Comparison of ENCODE assay signal across 12 mouse cellular contexts in the genomic region with DNA sequence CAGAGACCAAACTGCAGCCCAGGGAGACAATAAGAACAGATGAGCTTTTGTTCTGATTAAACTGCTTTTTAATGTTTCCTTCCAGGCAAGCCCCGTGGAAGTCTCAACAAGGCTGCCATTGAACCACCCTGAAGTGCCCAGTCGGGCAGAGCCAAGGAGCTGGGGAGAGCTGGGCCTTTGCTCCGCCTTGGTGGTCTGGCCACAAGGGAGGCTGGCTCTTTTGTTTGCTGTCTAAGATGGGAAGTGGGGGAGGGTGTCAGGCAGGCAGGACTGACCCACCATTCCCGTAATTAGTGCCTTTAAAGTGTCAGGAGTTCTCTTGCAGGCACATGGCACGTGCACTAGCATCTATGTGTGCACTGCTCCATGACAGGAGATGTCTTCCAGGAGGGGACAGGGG. TPM values are rescaled to one million over a fixed set of nuclear protein-coding genes. Genes with fewer than 3 reads are reported as not detected.
A peak's percentile ranks its signal among the peaks of the same experiment; 100 is the strongest.
DNase-seq lines count a peak whose midpoint lies in the region; ATAC-seq and TF ChIP-seq lines count a peak whose summit lies in the region.
"Had no signal": no experiment of that assay in that cellular context is flagged by ENCODE, and none has a peak within 500 bp of the region (broad histone marks: within the 10 kb centered on the region; RNA-seq: fewer than 3 reads in every experiment).

No protein-coding gene starts in this region.

- no peaks in the 10 kb centered on the region for H3K36me3 ChIP-seq in forebrain, embryonic 10.5 days (replicated peaks)
- no peaks in the 10 kb centered on the region for H3K36me3 ChIP-seq in forebrain, embryonic 13.5 days (ENCODE audit: poor library complexity, severe bottlenecking)
- no peaks in the 10 kb centered on the region for H3K36me3 ChIP-seq in lung, embryonic 14.5 days (ENCODE audit: insufficient read depth)
- no peaks in the 10 kb centered on the region for H3K36me3 ChIP-seq in hindbrain, embryonic 16.5 days (ENCODE audit: control insufficient read depth, insufficient read depth, low read length)
- no peaks in the 10 kb centered on the region for H3K36me3 ChIP-seq in neural tube, embryonic 13.5 days
- H3K36me3 ChIP-seq: G1E had no signal

- intact Hi-C loops in gastrocnemius, postnatal 36 days (cut with DNase I) = no loop called here

- 8% methylated on average over 5 of the region's 5 CpGs for WGBS in forebrain, embryonic 10.5 days
- WGBS in forebrain, embryonic 13.5 days = 4% methylated on average over 5 of the region's 5 CpGs
- 11% methylated on average over 5 of the region's 5 CpGs for WGBS in lung, embryonic 14.5 days
- 8% methylated on average over 5 of the region's 5 CpGs for WGBS in hindbrain, embryonic 16.5 days
- 7% methylated on average over 5 of the region's 5 CpGs for WGBS in neural tube, embryonic 13.5 days

- no peak overlapping the region for H3K4me2 ChIP-seq in forebrain, embryonic 13.5 days
- H3K4me2 ChIP-seq in lung, embryonic 14.5 days = no peak overlapping the region
- H3K4me2 ChIP-seq in hindbrain, embryonic 16.5 days (ENCODE audit: low read length) = no peak overlapping the region
- H3K4me2 ChIP-seq in neural tube, embryonic 13.5 days = no peak overlapping the region

- H3K9me3 ChIP-seq in forebrain, embryonic 10.5 days = peaks cover 27% of the 10 kb centered on the region
- peaks cover 19% of the 10 kb centered on the region for H3K9me3 ChIP-seq in forebrain, embryonic 13.5 days (replicated peaks)
- 0 out of 2 replicates have a peak, but pooled peaks cover 3% of the 10 kb centered on the region for H3K9me3 ChIP-seq in lung, embryonic 14.5 days (ENCODE audit: low read depth, low read length)
- H3K9me3 ChIP-seq in hindbrain, embryonic 16.5 days (ENCODE audit: control insufficient read depth, low read length) = 0 out of 2 replicates have a peak, but pooled peaks cover 5% of the 10 kb centered on the region
- H3K9me3 ChIP-seq in neural tube, embryonic 13.5 days = peaks cover 8% of the 10 kb centered on the region

- H3K9ac ChIP-seq in forebrain, embryonic 13.5 days = no peak overlapping the region
- no peak overlapping the region for H3K9ac ChIP-seq in lung, embryonic 14.5 days
- no peak overlapping the region for H3K9ac ChIP-seq in hindbrain, embryonic 16.5 days (ENCODE audit: low read depth, low read length)
- H3K9ac ChIP-seq in neural tube, embryonic 13.5 days = peak overlapping the region; percentile 38; the same call in 1 of the 2 replicates

- peak overlapping the region; percentile 81 for H3K27ac ChIP-seq in forebrain, embryonic 10.5 days
- H3K27ac ChIP-seq in forebrain, embryonic 13.5 days = no peak overlapping the region
- H3K27ac ChIP-seq in lung, embryonic 14.5 days (ENCODE audit: low read depth) = 0 out of 2 replicates have a peak overlapping the region, but pooled peaks have one; percentile 26
- no peak overlapping the region for H3K27ac ChIP-seq in hindbrain, embryonic 16.5 days (ENCODE audit: low read depth, low read length)
- H3K27ac ChIP-seq in neural tube, embryonic 13.5 days (replicated peaks) = no peak overlapping the region

- DNase-seq in forebrain, embryonic 10.5 days (ENCODE audit: extremely low spot score, low spot score) = no peak
- DNase-seq in lung, embryonic 14.5 days = peak; percentile 43
- no peak for DNase-seq in lung, postnatal 36 days
- DNase-seq in gastrocnemius, postnatal 36 days = no peak
- DNase-seq: liver; thymus, postnatal 36 days had no signal

- H3K27me3 ChIP-seq in forebrain, embryonic 10.5 days (ENCODE audit: poor library complexity, severe bottlenecking) = peaks cover 10% of the 10 kb centered on the region; the same call in 1 of the 2 replicates
- no peaks in the 10 kb centered on the region for H3K27me3 ChIP-seq in forebrain, embryonic 13.5 days
- H3K27me3 ChIP-seq in lung, embryonic 14.5 days (ENCODE audit: insufficient read depth, low read length) = no peaks in the 10 kb centered on the region
- H3K27me3 ChIP-seq in hindbrain, embryonic 16.5 days (replicated peaks; ENCODE audit: control insufficient read depth, insufficient read depth, low read length) = no peaks in the 10 kb centered on the region
- no peaks in the 10 kb centered on the region for H3K27me3 ChIP-seq in neural tube, embryonic 13.5 days

- TF ChIP-seq CTCF in lung, embryonic 14.5 days (IDR thresholded peaks at IDR 0.05; ENCODE audit: low read depth) = no peak

- ATAC-seq in forebrain, embryonic 13.5 days = no peak
- ATAC-seq in lung, embryonic 14.5 days (ENCODE audit: insufficient read depth) = 0 out of 2 replicates have a peak, but pooled peaks have one; percentile 49
- peak; percentile 74 for ATAC-seq in hindbrain, embryonic 16.5 days
- peak; percentile 52; the same call in 1 of the 2 replicates for ATAC-seq in neural tube, embryonic 13.5 days (ENCODE audit: low read depth)
- no peak for ATAC-seq in frontal cortex, adult (ENCODE audit: low TSS enrichment)

- H3K4me1 ChIP-seq in forebrain, embryonic 10.5 days = peaks cover 28% of the 10 kb centered on the region
- peaks cover 8% of the 10 kb centered on the region; the same call in 1 of the 2 replicates for H3K4me1 ChIP-seq in forebrain, embryonic 13.5 days
- H3K4me1 ChIP-seq in lung, embryonic 14.5 days (ENCODE audit: insufficient read depth) = no peaks in the 10 kb centered on the region
- no peaks in the 10 kb centered on the region for H3K4me1 ChIP-seq in hindbrain, embryonic 16.5 days (ENCODE audit: control insufficient read depth, insufficient read depth, low read depth, low read length)
- peaks cover 13% of the 10 kb centered on the region for H3K4me1 ChIP-seq in neural tube, embryonic 13.5 days (replicated peaks)

- H3K4me3 ChIP-seq in forebrain, embryonic 10.5 days = no peak overlapping the region
- H3K4me3 ChIP-seq in forebrain, embryonic 13.5 days = no peak overlapping the region
- no peak overlapping the region for H3K4me3 ChIP-seq in lung, embryonic 14.5 days (ENCODE audit: low read depth, low read length)
- no peak overlapping the region for H3K4me3 ChIP-seq in hindbrain, embryonic 16.5 days (ENCODE audit: low read length)
- H3K4me3 ChIP-seq in neural tube, embryonic 13.5 days = no peak overlapping the region

RNA-seq across cellular contexts. Expression of gene Bmp7, which starts 18.5 kb away (rescaled TPM):
- polyA plus RNA-seq in forebrain, embryonic 10.5 days (2016; fragmentation: Nextera tagmentation; extraction: Ambion mirVana) = 21.2 and 21.4 TPM in 2 replicates
- polyA plus RNA-seq in forebrain, embryonic 13.5 days (2015; fragmentation: Nextera tagmentation; extraction: Ambion mirVana) = 6.9 and 7.2 TPM in 2 replicates
- 9.6 and 10.7 TPM in 2 replicates for polyA plus RNA-seq in lung, embryonic 14.5 days (2014; fragmentation: Nextera tagmentation; extraction: Ambion mirVana)
- 13.7 and 20.0 TPM in 2 replicates for polyA plus RNA-seq in hindbrain, embryonic 16.5 days (2015; fragmentation: Nextera tagmentation; extraction: Ambion mirVana)
- polyA plus RNA-seq in neural tube, embryonic 13.5 days (2015; fragmentation: Nextera tagmentation; extraction: Ambion mirVana) = 15.1 and 16.9 TPM in 2 replicates
- under 1 TPM; 0.37 to 0.74 TPM for total RNA-seq in gastrocnemius, postnatal 36 days (2021)
- total RNA-seq: megakaryocyte progenitor cell, adult 5-6 weeks had no signal
- polyA plus RNA-seq: G1E had no signal

RNA-seq across cellular contexts. Expression of gene Spo11, which starts 18.9 kb away (rescaled TPM):
- polyA plus RNA-seq in forebrain, embryonic 10.5 days (2016; fragmentation: Nextera tagmentation; extraction: Ambion mirVana) = 0.42 and 0.73 TPM in 2 replicates
- polyA plus RNA-seq in forebrain, embryonic 13.5 days (2015; fragmentation: Nextera tagmentation; extraction: Ambion mirVana) = 0.13 and 0.45 TPM in 2 replicates
- polyA plus RNA-seq in lung, embryonic 14.5 days (2014; fragmentation: Nextera tagmentation; extraction: Ambion mirVana) = 0.13 and 0.15 TPM in 2 replicates
- 1.2 and 1.8 TPM in 2 replicates for polyA plus RNA-seq in hindbrain, embryonic 16.5 days (2015; fragmentation: Nextera tagmentation; extraction: Ambion mirVana)
- 0.43 and 0.48 TPM in 2 replicates for polyA plus RNA-seq in neural tube, embryonic 13.5 days (2015; fragmentation: Nextera tagmentation; extraction: Ambion mirVana)
- total RNA-seq in gastrocnemius, postnatal 36 days (2021) = under 1 TPM in 1 of 2 experiments, not detected in 1; 0.51 TPM
- total RNA-seq: G1E; megakaryocyte progenitor cell, adult 5-6 weeks had no signal
- polyA plus RNA-seq: G1E had no signal

RNA-seq across cellular contexts. Expression of gene Rae1, which starts 41.3 kb away (rescaled TPM):
- 168 TPM in 2 replicates for polyA plus RNA-seq in forebrain, embryonic 10.5 days (2016; fragmentation: Nextera tagmentation; extraction: Ambion mirVana)
- 146 and 148 TPM in 2 replicates for polyA plus RNA-seq in forebrain, embryonic 13.5 days (2015; fragmentation: Nextera tagmentation; extraction: Ambion mirVana)
- polyA plus RNA-seq in lung, embryonic 14.5 days (2014; fragmentation: Nextera tagmentation; extraction: Ambion mirVana) = 137 and 142 TPM in 2 replicates
- polyA plus RNA-seq in hindbrain, embryonic 16.5 days (2015; fragmentation: Nextera tagmentation; extraction: Ambion mirVana) = 106 and 116 TPM in 2 replicates
- 106 and 110 TPM in 2 replicates for polyA plus RNA-seq in neural tube, embryonic 13.5 days (2015; fragmentation: Nextera tagmentation; extraction: Ambion mirVana)
- 10 to 100 TPM; 11.4 to 12.8 TPM for total RNA-seq in gastrocnemius, postnatal 36 days (2021)

Comparison
In these comparisons a context has a peak if more than half of its experiments do, and no peak if none do; other contexts are left out.
1. H3K27ac ChIP-seq: peak in forebrain, embryonic 10.5 days (single experiment) and lung, embryonic 14.5 days (single experiment); none in forebrain, embryonic 13.5 days (single experiment), hindbrain, embryonic 16.5 days (single experiment) and neural tube, embryonic 13.5 days (single experiment).
2. ATAC-seq: peak in lung, embryonic 14.5 days (single experiment), hindbrain, embryonic 16.5 days (single experiment) and neural tube, embryonic 13.5 days (single experiment); none in forebrain, embryonic 13.5 days (single experiment) and frontal cortex, adult (single experiment).